Mouse (Mus musculus) gastrocnemius, postnatal 4 days (tissue): Measurements from ENCODE around the gene Olfr545. TPM values are rescaled to one million over a fixed set of nuclear protein-coding genes. Genes with fewer than 3 reads are reported as not detected.
"Not testable (repeated sequence)": the region's sequence is repeated elsewhere in the genome, so short reads cannot be mapped to it uniquely, and the experiment has no call there.

Experiments
- DNase-seq, 2 experiments: peaks; one replicate each; pipeline ENCODE4 v3.0.0; 2021 to 2022; ENCODE audit warnings: low spot score in 2 of 2, mixed read lengths in 2 of 2
- long read RNA-seq, 2 experiments: library from polyadenylated mRNA; stranded (forward); transcript quantifications; one replicate each; pipeline ENCODE4 v2.0.0; 2021
- total RNA-seq, 2 experiments: library from RNA; stranded (reverse); gene quantifications; 2 replicates each; pipeline ENCODE4 v1.2.3; 2021

Gene Olfr545
- not detected for total RNA-seq
- long read RNA-seq, experiment 1: 0 reads
- long read RNA-seq, experiment 2: 0 reads

GRCm38 (mm10) chr7:102499473-102499872 is at the start of gene Olfr545:
TSS of gene Olfr545 (minus strand) at chr7:102499573.
- DNase-seq: no peak

GRCm38 (mm10) chr7:102541251-102541650 is 41.9 kb upstream of the Olfr545 start:
- DNase-seq: no peak

GRCm38 (mm10) chr7:102540596-102540995 is 41.2 kb upstream of the Olfr545 start, which contains the start of gene Olfr548-ps1:
TSS of gene Olfr548-ps1 (plus strand) at chr7:102540896.
- no peak for DNase-seq

GRCm38 (mm10) chr7:102534449-102534848 is 35.1 kb upstream of the Olfr545 start, which contains the start of gene Olfr547:
TSS of gene Olfr547 (plus strand) at chr7:102534749.
- DNase-seq: no peak

DNA sequence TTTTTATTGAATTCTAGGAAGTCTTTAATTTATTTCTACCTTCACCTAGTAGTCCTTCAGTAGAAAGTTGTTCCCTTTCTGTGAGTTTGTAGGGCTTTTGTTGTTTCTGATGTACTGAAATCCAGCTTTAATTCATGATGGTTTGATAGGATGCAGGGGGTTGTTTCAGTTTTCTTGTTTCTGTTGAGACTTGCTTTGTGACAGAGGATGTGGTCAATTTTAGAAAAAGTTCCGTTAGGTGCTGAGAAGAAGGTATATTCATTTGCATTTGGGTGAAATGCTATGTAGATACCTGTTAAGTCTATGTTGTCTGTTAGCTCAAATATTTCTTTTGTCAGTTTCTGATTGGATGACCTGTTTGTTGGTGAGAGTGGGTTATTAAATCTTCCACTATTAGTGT is 29.7 kb upstream of the Olfr545 start:
- DNase-seq: no peak

GRCm38 (mm10) chr7:102517051-102517335 is 17.6 kb upstream of the Olfr545 start:
- no peak for DNase-seq

DNA sequence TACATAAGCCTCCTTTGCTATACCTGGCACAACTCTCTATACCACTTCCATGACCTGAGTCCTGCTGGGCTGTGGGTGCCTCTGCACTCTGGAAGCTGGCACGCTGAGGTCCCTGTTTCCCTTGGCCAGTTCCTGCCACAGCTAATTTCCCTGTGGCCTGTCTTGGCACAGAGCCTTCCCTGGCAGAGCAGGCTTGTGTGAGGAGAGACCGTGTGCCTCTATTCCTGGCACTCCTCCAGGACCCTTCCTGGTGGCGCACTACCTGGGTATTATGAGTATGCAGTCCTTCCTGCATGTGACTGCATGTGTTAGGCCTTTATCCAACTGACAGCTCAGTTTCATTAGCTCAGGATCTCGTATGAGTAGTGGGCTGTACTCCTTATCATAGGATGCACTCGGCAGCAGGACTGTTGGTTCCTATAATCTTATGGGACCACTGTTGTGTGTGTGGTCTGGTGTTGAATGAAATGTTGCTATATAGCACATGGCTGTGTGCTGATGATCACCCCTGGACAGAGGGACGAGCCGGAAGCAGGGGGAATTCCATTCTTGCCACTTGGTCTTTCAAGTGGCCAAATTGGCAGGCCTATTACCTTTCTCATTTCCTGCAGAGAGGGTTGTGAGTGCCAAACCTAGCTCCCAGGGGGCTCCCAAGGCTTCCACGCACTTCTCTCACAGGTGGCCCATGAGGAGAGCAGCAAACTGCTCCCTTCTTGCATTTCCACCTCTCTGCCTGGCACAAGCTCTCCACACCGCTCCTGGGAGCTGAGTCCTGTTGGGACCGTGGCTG is 17.1 kb upstream of the Olfr545 start:
- no peak for DNase-seq

GRCm38 (mm10) chr7:102514144-102514543 is 14.8 kb upstream of the Olfr545 start:
- no peak for DNase-seq

GRCm38 (mm10) chr7:102512814-102513435 is 13.6 kb upstream of the Olfr545 start:
- DNase-seq: peak; percentile 81 to 87

DNA sequence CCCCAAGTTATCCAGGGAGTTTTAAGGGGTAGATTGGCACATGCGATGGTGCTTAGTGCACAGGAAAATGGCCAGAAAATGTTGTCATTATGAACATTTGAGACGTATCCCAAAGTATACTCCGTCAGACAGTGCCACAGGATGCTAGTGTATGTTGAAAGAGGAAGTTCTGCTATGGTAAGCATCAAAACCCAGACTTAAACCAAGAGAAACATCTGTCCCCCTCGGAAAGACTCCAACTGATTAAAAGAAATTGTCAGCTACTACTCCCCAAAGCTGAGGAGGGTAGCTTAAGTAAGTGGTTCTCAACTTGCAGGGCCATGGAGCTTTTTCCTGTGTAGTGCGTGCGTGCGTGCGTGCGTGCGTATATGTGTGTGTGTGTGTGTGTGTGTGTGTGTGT is 12.6 kb upstream of the Olfr545 start:
- DNase-seq: no peak

GRCm38 (mm10) chr7:102509726-102510125 is 10.4 kb upstream of the Olfr545 start:
- DNase-seq: no peak

DNA sequence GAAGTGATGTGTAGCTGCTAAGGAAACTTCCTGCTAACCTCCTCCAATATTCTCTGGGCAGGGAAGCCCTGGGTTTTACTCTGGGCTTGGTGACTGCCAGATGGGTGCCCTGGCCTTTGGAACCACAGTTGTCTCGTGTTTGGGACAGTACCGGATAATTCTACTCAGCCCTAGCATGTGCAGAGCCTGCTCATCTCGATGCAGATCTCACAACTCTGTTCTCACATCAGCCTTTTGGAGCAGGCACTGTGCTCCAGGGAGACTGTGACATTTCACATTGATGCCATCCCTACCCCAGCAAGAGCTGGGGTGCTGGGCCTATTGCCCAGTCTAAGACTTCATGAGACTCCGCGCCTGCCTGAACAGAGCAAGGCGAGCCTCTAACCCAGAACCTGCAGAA is 9.3 kb upstream of the Olfr545 start:
- no peak for DNase-seq

DNA sequence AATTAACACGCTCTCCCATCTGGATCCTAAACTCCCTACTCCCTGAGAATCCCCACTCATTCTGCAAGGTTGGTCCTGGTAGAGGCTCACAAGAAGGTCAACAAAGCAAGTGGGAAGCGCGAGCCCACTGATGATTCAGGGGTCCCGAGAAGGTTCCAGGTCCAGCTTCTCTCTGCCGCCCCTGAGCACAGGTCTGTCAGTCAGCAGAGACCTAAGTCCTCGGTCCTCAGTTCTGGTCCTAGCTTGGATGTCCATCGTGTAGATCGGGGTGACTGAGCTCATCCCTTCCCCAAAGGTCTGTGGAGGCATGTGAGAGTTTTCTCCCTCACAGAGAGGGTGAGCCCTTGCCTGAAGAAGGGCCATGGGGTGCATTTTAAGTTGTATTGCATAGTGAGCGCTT is 8.7 kb upstream of the Olfr545 start:
- DNase-seq: no peak

- peak in 1 of 2 experiments; percentile 60 for DNase-seq
Observed at GRCm38 (mm10) chr7:102506848-102507247, 7.5 kb upstream of the Olfr545 start.

GRCm38 (mm10) chr7:102501986-102502385 is 2.6 kb upstream of the Olfr545 start:
- no peak for DNase-seq

GRCm38 (mm10) chr7:102494416-102494815 is 5.0 kb downstream of the Olfr545 start:
- DNase-seq: not testable (repeated sequence)

- no peak for DNase-seq
Observed at GRCm38 (mm10) chr7:102488161-102488560, 11.2 kb downstream of the Olfr545 start, which contains the start of gene Olfr544. TSS of gene Olfr544 (minus strand) at chr7:102488313.

DNA sequence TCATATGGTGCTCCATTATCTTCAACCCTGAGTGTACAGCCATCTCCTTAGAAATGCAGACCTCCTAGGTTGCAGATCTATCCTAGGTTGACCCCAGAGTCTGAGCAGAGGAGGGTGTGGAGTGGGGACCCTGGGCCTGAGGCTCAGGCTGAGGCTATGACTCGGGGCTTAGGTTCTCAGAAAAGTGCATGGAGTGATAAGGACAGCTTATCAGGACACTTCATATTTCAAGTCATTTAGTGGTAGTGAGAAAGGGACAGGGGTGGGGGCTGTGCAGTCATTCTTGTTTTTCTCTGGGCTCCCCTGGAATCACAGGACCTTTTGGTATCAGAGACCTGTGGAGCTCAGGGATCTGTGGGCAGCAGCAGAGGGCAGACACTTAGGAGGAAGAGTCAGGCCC is 13.3 kb downstream of the Olfr545 start:
- DNase-seq: no peak

- not testable (repeated sequence) for DNase-seq
Observed at GRCm38 (mm10) chr7:102484766-102485165, 14.6 kb downstream of the Olfr545 start.

- no peak for DNase-seq
Observed at GRCm38 (mm10) chr7:102483665-102484064, 15.7 kb downstream of the Olfr545 start.

DNA sequence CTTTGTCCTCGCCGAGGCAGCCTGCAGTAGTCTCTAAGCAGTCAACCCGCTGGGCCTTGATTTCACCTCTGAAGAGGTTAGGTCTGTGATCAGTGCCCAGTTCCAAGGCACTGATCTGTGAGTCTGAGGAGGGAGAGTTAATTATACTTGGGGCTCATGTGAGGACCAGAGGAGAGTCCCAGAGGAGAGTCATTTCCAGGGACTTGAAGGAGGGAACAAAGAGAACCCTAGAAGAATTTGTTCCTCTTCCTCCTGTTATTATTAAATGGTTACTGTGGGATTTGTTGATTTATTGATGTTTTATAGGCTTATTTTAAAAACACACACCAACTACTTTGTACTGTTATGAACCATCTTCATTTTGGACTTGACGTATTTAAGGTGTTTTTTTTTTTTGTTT is 17.8 kb downstream of the Olfr545 start, which contains the start of gene Olfr543:
Gene Olfr543 (minus strand): TSS at position 101 of the 400 bp plus-strand sequence.
- DNase-seq: no peak

GRCm38 (mm10) chr7:102480821-102481220 is 18.6 kb downstream of the Olfr545 start:
- no peak for DNase-seq
